27 mouse cellular contexts compared by ENCODE assay signal in the genomic region with DNA sequence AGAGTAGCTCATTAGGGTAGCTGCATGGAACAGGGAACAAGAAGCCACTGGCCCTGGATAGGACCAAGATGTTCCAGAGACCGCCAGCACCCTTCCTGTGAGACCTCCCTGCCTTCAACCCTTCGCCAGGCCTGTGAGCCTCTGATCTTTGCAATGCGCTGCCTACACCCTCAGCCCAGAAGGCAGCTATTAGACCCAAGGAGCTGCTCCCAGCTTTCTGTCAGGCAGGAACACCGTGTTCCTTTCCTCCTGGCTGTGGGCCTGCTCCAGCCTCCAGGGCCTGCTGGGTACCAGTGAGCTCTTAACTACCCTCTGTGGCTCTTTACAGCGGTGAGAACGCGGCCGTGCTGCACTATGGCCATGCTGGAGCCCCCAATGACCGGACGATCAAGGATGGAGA. TPM values are rescaled to one million over a fixed set of nuclear protein-coding genes. Genes with fewer than 3 reads are reported as not detected.
DNase-seq lines count a peak whose midpoint lies in the region; TF ChIP-seq lines count a peak whose summit lies in the region.
"Had no signal": no experiment of that assay in that cellular context is flagged by ENCODE, and none has a peak within 500 bp of the region (broad histone marks: within the 10 kb centered on the region; RNA-seq: fewer than 3 reads in every experiment).

No protein-coding gene starts in this region.

- intact Hi-C loops in gastrocnemius, adult 2 months (cut with DNase I), result no loop called here
- intact Hi-C loops in left cerebral cortex, postnatal 25 days (cut with DNase I), result loop anchor here (5.0 kb wide), 1 partner anchor 344 kb away; no protein-coding TSS in a partner anchor

- TF ChIP-seq CTCF in gastrocnemius, adult 2 months (IDR thresholded peaks at IDR 0.05), result no peak

- DNase-seq in gastrocnemius, adult 2 months, result peak; percentile 74
- DNase-seq in gastrocnemius, postnatal 4 days (ENCODE audit: low spot score in 2 of 2), result no peak
- peak; percentile 27 to 35 for DNase-seq in left cerebral cortex, adult 18-20 months (ENCODE audit: low spot score in 2 of 2)
- DNase-seq in left cerebral cortex, postnatal 25 days (ENCODE audit: low spot score in 2 of 2), result no peak
- peak; percentile 25 to 29 for DNase-seq in right cerebral cortex, postnatal 36 days (ENCODE audit: low spot score in 2 of 2)
- no peak for DNase-seq in right cerebral cortex, postnatal 4 days
- DNase-seq in spleen, adult 18-20 months, result no peak
- DNase-seq: adrenal gland, adult 8-10 months; cerebellum, adult 8-10 months; cerebellum, postnatal 25 days; forebrain, postnatal 0 days; heart, postnatal 4 days; kidney, adult 9 months; kidney, postnatal 14 days; liver; lung, adult 2 months; lung, postnatal 10 days; thymus, postnatal 4 days had no signal

- H3K27ac ChIP-seq in gastrocnemius, adult 2 months, result no peak overlapping the region
- H3K27ac ChIP-seq: embryonic facial prominence, embryonic 10.5 days; embryonic facial prominence, embryonic 15.5 days; forebrain, embryonic 12.5 days; hindbrain, embryonic 13.5 days; liver, embryonic 14.5 days; macrophage; neural tube, embryonic 12.5 days; stomach, postnatal 0 days had no signal

- no peak overlapping the region for H3K4me3 ChIP-seq in gastrocnemius, adult 2 months
- H3K4me3 ChIP-seq: embryonic facial prominence, embryonic 10.5 days; embryonic facial prominence, embryonic 15.5 days; forebrain, embryonic 12.5 days; hindbrain, embryonic 13.5 days; myocyte; neural tube, embryonic 12.5 days had no signal

RNA-seq across cellular contexts. Expression of a gene that starts 35.0 kb away (rescaled TPM):
- total RNA-seq in gastrocnemius, adult 2 months (2021), result 10 to 100 TPM; 41.0 to 46.0 TPM
- total RNA-seq in gastrocnemius, postnatal 4 days (2021), result 10 to 100 TPM; 23.0 to 24.8 TPM
- total RNA-seq in left cerebral cortex, adult 18-20 months (2021), result 10 to 100 TPM; 34.4 to 36.3 TPM
- total RNA-seq in left cerebral cortex, postnatal 25 days (2021), result 10 to 100 TPM; 31.3 to 34.8 TPM

Comparison
In these comparisons a context has a peak if more than half of its experiments do, and no peak if none do; other contexts are left out.
1. DNase-seq: peak in gastrocnemius, adult 2 months (single experiment), left cerebral cortex, adult 18-20 months (2 of 2) and right cerebral cortex, postnatal 36 days (2 of 2); none in gastrocnemius, postnatal 4 days (0 of 2), left cerebral cortex, postnatal 25 days (0 of 2), right cerebral cortex, postnatal 4 days (single experiment) and spleen, adult 18-20 months (0 of 2).